Mouse (Mus musculus): ENCODE results near the gene Stard3.

Stard3 gene

GRCm38 (mm10) chr11:98394301-98394700, 36.1 kb downstream of the Stard3 start:
- 40% methylated on average over 6 of the region's 6 CpGs for WGBS

GRCm38 (mm10) chr11:98395041-98395440, 36.9 kb downstream of the Stard3 start:
- WGBS = 51% methylated on average over 4 of the region's 4 CpGs

GRCm38 (mm10) chr11:98397946-98398345, 39.8 kb downstream of the Stard3 start:
- WGBS = 90% methylated on average over 7 of the region's 7 CpGs

- WGBS = under 1% methylated on average over 40 of the region's 40 CpGs
Measured at GRCm38 (mm10) chr11:98400161-98400726, 42.1 kb downstream of the Stard3 start, which contains the start of gene Pgap3. Gene Pgap3 (minus strand): TSS chr11:98400490.

- WGBS = 59% methylated on average over 3 of the region's 3 CpGs
Measured at GRCm38 (mm10) chr11:98400816-98401215, 42.6 kb downstream of the Stard3 start.

GRCm38 (mm10) chr11:98406621-98407020, 48.5 kb downstream of the Stard3 start:
- 71% methylated on average over 6 of the region's 6 CpGs for WGBS

GRCm38 (mm10) chr11:98408872-98409271, 50.7 kb downstream of the Stard3 start:
- WGBS = 78% methylated on average over 8 of the region's 8 CpGs

- WGBS = 12% methylated on average over 9 of the region's 10 CpGs
Measured at GRCm38 (mm10) chr11:98409341-98409822, 51.2 kb downstream of the Stard3 start.

GRCm38 (mm10) chr11:98412273-98412796, 54.2 kb downstream of the Stard3 start, which contains the start of gene Erbb2:
Gene Erbb2 (plus strand): TSS chr11:98412470.
- WGBS = under 1% methylated on average over 49 of the region's 49 CpGs

GRCm38 (mm10) chr11:98412797-98413301, 54.7 kb downstream of the Stard3 start:
- WGBS = under 1% methylated on average over 40 of the region's 40 CpGs

- 23% methylated on average over 7 of the region's 7 CpGs for WGBS
Measured at GRCm38 (mm10) chr11:98413731-98414130, 55.6 kb downstream of the Stard3 start.

- WGBS = 52% methylated on average over 2 of the region's 2 CpGs
Measured at GRCm38 (mm10) chr11:98414162-98414561, 56.0 kb downstream of the Stard3 start.

- WGBS = 78% methylated on average over 1 of the region's 1 CpGs
Measured at GRCm38 (mm10) chr11:98417074-98417473, 58.9 kb downstream of the Stard3 start.

- 33% methylated on average over 5 of the region's 6 CpGs for WGBS
Measured at GRCm38 (mm10) chr11:98418273-98418672, 60.1 kb downstream of the Stard3 start.

GRCm38 (mm10) chr11:98418939-98419547, 60.9 kb downstream of the Stard3 start:
- WGBS = 73% methylated on average over 10 of the region's 10 CpGs

- 94% methylated on average over 7 of the region's 7 CpGs for WGBS
Measured at GRCm38 (mm10) chr11:98426592-98426991, 68.4 kb downstream of the Stard3 start.

- WGBS = 85% methylated on average over 5 of the region's 5 CpGs
Measured at GRCm38 (mm10) chr11:98428436-98428835, 70.3 kb downstream of the Stard3 start.
